Mouse (Mus musculus) forebrain, embryonic 13.5 days (tissue): ENCODE data around the gene Ddx27. TPM values are rescaled to one million over a fixed set of nuclear protein-coding genes. Genes with fewer than 3 reads are reported as not detected.

Experiments
- ATAC-seq: fragments of 200-750 bp; cut with Nextera tagmentation; 2 replicates; pipeline ENCODE4 v1.8.0; 2017
- H3K27ac ChIP-seq: fragments of 300-500 bp; sonication (generic); 2 replicates; pipeline ENCODE4 v1.5.1; 2015; ENCODE audit warnings: inconsistent platforms, mild to moderate bottlenecking, moderate library complexity
- H3K27me3 ChIP-seq: fragments of 300-500 bp; sonication (generic); 2 replicates; pipeline ENCODE4 v1.6.1; 2015; ENCODE audit warnings: mild to moderate bottlenecking, inconsistent platforms
- H3K36me3 ChIP-seq: fragments of 300-500 bp; sonication (generic); 2 replicates; pipeline ENCODE4 v1.6.1; 2015; ENCODE audit warnings: mild to moderate bottlenecking, inconsistent platforms; ENCODE audit not compliant: poor library complexity, severe bottlenecking
- H3K4me1 ChIP-seq: fragments of 300-500 bp; sonication (generic); 2 replicates; pipeline ENCODE4 v1.6.1; 2015; ENCODE audit warnings: inconsistent platforms
- H3K4me2 ChIP-seq: fragments of 300-500 bp; sonication (generic); 2 replicates; pipeline ENCODE4 v1.6.1; 2015; ENCODE audit warnings: inconsistent platforms, mild to moderate bottlenecking, moderate library complexity
- H3K4me3 ChIP-seq: fragments of 300-500 bp; sonication (generic); 2 replicates; pipeline ENCODE4 v1.5.1; 2015; ENCODE audit warnings: mild to moderate bottlenecking, inconsistent platforms
- H3K9ac ChIP-seq: fragments of 300-500 bp; sonication (generic); 2 replicates; pipeline ENCODE4 v1.6.1; 2015; ENCODE audit warnings: mild to moderate bottlenecking, inconsistent platforms
- H3K9me3 ChIP-seq: fragments of 300-500 bp; sonication (generic); replicated peaks from 2 replicates; pipeline ENCODE4 v1.6.1; 2016; ENCODE audit warnings: inconsistent platforms
- WGBS: fragments of 180-500 bp; shearing (Covaris S2); methylation state at CpG from one replicate; pipeline ENCODE4 v1.1.7; 2015; 5-methylcytosine and 5-hydroxymethylcytosine counted together
- polyA plus RNA-seq: library from polyadenylated mRNA; unstranded; fragments of >200 nt; fragmentation: Nextera tagmentation; extraction: Ambion mirVana; gene quantifications from 2 replicates; pipeline ENCODE4 v1.2.1, GENCODE M21; 2015

The Ddx27 gene
- polyA plus RNA-seq, 1 experiment from 2014 or later: 46.7 TPM

DNA sequence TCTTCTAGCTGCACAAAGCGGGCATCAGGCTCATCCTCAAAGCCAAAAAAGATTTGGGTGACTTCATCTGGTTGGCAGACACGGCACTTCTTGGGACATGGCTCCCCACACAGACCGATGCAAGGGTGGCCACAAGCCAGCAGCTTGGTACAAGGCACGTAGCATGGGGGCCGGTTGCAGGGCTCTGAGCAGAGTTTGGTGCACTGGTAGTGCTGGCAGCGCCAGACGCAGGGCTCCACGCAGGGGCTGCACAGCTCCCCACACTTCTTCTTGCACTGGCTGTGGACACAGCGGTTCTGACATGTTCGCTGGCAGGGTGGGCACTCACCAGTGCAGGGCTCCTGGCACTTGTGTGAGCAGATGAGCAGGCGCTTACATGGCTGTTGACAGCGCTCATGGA lies 22.7 kb downstream of the Ddx27 start:
- no peaks in the 10 kb centered on the region for H3K27me3 ChIP-seq
- H3K27ac ChIP-seq: no peak overlapping the region
- no peak overlapping the region for H3K9ac ChIP-seq
- H3K36me3 ChIP-seq: peaks cover 100% of the 10 kb centered on the region
- WGBS: 96% methylated on average over 12 of the region's 12 CpGs
- no peaks in the 10 kb centered on the region for H3K9me3 ChIP-seq
- no peak overlapping the region for H3K4me2 ChIP-seq
- H3K4me3 ChIP-seq: no peak overlapping the region
- no peak for ATAC-seq
- no peaks in the 10 kb centered on the region for H3K4me1 ChIP-seq

GRCm38 (mm10) chr2:167038297-167038696 lies 23.3 kb downstream of the Ddx27 start:
- H3K36me3 ChIP-seq: peaks cover 100% of the 10 kb centered on the region

GRCm38 (mm10) chr2:167038716-167039115 lies 23.7 kb downstream of the Ddx27 start:
- H3K4me1 ChIP-seq: no peaks in the 10 kb centered on the region
- H3K27me3 ChIP-seq: no peaks in the 10 kb centered on the region
- no peak overlapping the region for H3K4me2 ChIP-seq
- no peak overlapping the region for H3K27ac ChIP-seq
- H3K4me3 ChIP-seq: no peak overlapping the region
- 97% methylated on average over 7 of the region's 7 CpGs for WGBS
- no peak overlapping the region for H3K9ac ChIP-seq
- ATAC-seq: no peak
- H3K36me3 ChIP-seq: peaks cover 99% of the 10 kb centered on the region
- H3K9me3 ChIP-seq: no peaks in the 10 kb centered on the region

More at GRCm38 (mm10) chr2:167038297-167038696, 23.3 kb downstream of the Ddx27 start:
- Histone ChIP-seq H3K9me3 (no peaks in the 10 kb centered on the region), H3K27ac (no peak overlapping the region), H3K9ac (no peak overlapping the region), H3K4me2 (no peak overlapping the region), H3K4me3 (no peak overlapping the region), H3K27me3 (no peaks in the 10 kb centered on the region), H3K4me1 (no peaks in the 10 kb centered on the region)
- WGBS: 94% methylated on average over 6 of the region's 6 CpGs
- no peak for ATAC-seq

DNA sequence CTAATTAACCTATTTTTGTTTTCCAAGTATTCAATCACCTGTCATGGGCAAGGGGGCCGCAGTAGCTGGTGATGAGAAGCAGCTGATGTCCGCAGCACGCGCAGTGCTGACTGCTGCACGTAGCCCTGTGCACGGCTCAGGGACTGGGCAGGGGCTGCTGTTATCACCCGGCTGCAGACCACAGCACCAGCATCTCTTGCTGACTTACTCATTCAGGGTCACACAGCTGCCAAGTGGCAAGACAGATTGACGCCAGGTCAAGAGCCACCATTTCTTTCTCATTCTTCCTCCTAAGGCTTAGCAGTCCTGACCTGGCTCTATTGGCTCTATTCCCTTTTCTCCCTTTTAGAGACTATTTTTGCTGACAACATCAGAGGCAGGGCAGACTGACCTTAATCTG lies 24.4 kb downstream of the Ddx27 start:
- Histone ChIP-seq H3K9ac (no peak overlapping the region), H3K9me3 (no peaks in the 10 kb centered on the region), H3K4me3 (no peak overlapping the region), H3K36me3 (peaks cover 99% of the 10 kb centered on the region), H3K4me2 (no peak overlapping the region), H3K4me1 (no peaks in the 10 kb centered on the region), H3K27me3 (no peaks in the 10 kb centered on the region), H3K27ac (no peak overlapping the region)
- no peak for ATAC-seq
- WGBS: 93% methylated on average over 8 of the region's 8 CpGs

DNA sequence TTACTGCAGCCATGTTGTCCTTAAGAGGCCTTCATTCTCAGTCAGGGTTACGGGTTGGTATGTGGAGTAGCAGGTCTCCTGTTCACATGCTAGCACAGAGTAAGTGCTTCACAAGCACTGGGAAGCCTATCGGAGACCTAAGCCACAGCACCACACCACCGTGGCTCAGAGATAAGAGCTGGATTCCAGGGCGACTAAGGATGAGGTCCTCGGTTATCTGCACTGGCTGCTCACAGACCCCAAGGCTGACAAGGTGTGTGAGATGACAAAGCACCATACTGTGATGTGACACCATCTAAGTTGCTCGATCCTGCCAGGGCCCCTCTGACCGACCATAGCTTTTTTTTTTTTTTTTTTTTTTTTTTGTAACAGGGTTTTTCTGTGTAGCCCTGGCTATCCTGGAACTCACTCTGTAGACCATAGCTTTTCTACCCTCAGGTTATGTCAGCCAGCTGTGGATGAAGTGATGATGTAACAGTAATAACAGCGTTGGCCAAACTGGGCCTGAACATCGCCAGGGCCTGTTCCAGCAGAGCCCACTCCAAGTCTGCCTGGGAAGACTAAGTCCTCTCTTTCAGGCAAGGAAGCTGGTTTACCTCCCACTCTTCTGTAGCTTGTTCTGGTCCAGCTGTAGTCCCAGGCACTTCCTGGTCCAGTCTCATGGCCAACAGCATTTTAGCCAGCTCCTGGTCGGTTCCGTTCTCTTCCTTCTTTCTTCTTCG lies 28.6 kb downstream of the Ddx27 start:
- peaks cover 94% of the 10 kb centered on the region for H3K36me3 ChIP-seq
- H3K4me2 ChIP-seq: no peak overlapping the region
- H3K27ac ChIP-seq: no peak overlapping the region
- no peaks in the 10 kb centered on the region for H3K27me3 ChIP-seq
- H3K4me3 ChIP-seq: no peak overlapping the region
- no peak for ATAC-seq
- no peaks in the 10 kb centered on the region for H3K9me3 ChIP-seq
- H3K4me1 ChIP-seq: no peaks in the 10 kb centered on the region
- WGBS: 94% methylated on average over 12 of the region's 12 CpGs
- H3K9ac ChIP-seq: no peak overlapping the region

GRCm38 (mm10) chr2:167048223-167048622 lies 33.2 kb downstream of the Ddx27 start:
- WGBS: 93% methylated on average over 10 of the region's 10 CpGs
- H3K27me3 ChIP-seq: no peaks in the 10 kb centered on the region
- no peak overlapping the region for H3K4me2 ChIP-seq
- H3K9me3 ChIP-seq: no peaks in the 10 kb centered on the region
- no peak for ATAC-seq
- H3K9ac ChIP-seq: no peak overlapping the region
- H3K36me3 ChIP-seq: peaks cover 78% of the 10 kb centered on the region
- no peak overlapping the region for H3K27ac ChIP-seq
- H3K4me1 ChIP-seq: peaks cover 3% of the 10 kb centered on the region
- H3K4me3 ChIP-seq: no peak overlapping the region

GRCm38 (mm10) chr2:167048698-167049358 lies 33.8 kb downstream of the Ddx27 start:
- 92% methylated on average over 8 of the region's 8 CpGs for WGBS
- ATAC-seq: no peak
- H3K4me3 ChIP-seq: no peak overlapping the region

DNA sequence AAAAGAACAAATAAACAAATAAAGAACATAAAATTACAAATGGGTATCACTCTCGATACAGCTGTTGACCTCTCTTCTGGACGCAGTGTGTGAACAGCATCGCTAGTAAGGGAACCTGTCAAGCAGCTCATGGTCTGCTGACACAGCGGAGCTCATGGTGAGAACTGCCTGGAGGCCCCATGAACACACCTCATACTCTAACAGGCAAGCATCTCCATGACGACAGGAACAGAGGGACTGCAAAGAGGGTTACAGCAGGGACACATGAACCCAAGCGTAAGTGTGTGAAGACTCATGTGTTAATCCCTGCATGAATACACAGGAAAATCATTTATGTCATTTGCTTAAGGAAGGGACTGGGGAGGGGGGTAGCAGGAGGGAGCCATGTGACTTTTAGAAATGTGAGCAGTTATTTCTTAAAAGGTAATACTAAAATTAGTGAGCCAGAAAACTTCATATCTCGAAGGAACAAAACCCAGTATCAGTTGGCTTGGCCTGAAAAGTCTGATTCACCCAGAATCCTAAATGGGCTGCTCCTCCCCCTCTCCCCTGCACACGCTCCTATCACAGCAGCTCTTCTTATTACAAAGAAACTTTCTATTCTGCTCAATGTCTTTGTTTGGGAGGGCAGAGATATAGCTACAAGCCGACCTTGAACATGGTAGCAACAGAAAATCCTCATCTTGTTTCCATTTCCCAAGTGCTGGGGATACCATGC lies 38.3 kb downstream of the Ddx27 start:
- 58% methylated on average over 9 of the region's 9 CpGs for WGBS
- Histone ChIP-seq H3K27ac (peak overlapping the region; percentile 16; the same call in 1 of the 2 replicates), H3K4me2 (no peak overlapping the region), H3K4me3 (no peak overlapping the region), H3K9me3 (no peaks in the 10 kb centered on the region), H3K9ac (peak overlapping the region; percentile 30), H3K4me1 (peaks cover 9% of the 10 kb centered on the region), H3K36me3 (peaks cover 81% of the 10 kb centered on the region), H3K27me3 (no peaks in the 10 kb centered on the region)
- ATAC-seq: no peak

More at GRCm38 (mm10) chr2:167048698-167049358, 33.8 kb downstream of the Ddx27 start:
- H3K9me3 ChIP-seq: no peaks in the 10 kb centered on the region
- no peak overlapping the region for H3K4me2 ChIP-seq
- H3K27ac ChIP-seq: no peak overlapping the region
- peaks cover 9% of the 10 kb centered on the region for H3K4me1 ChIP-seq
- no peak overlapping the region for H3K9ac ChIP-seq
- peaks cover 78% of the 10 kb centered on the region for H3K36me3 ChIP-seq
- no peaks in the 10 kb centered on the region for H3K27me3 ChIP-seq

- no peak overlapping the region for H3K9ac ChIP-seq
- no peaks in the 10 kb centered on the region for H3K9me3 ChIP-seq
- H3K4me2 ChIP-seq: no peak overlapping the region
- WGBS: 91% methylated on average over 15 of the region's 15 CpGs
- no peaks in the 10 kb centered on the region for H3K27me3 ChIP-seq
- H3K27ac ChIP-seq: no peak overlapping the region
- ATAC-seq: no peak
- H3K4me1 ChIP-seq: peaks cover 17% of the 10 kb centered on the region
- H3K4me3 ChIP-seq: no peak overlapping the region
- peaks cover 75% of the 10 kb centered on the region for H3K36me3 ChIP-seq
These were observed 40.4 kb downstream of the Ddx27 start for GRCm38 (mm10) chr2:167055386-167055785.

- WGBS: 97% methylated on average over 15 of the region's 15 CpGs
These were observed 41.4 kb downstream of the Ddx27 start for GRCm38 (mm10) chr2:167056210-167056941.

DNA sequence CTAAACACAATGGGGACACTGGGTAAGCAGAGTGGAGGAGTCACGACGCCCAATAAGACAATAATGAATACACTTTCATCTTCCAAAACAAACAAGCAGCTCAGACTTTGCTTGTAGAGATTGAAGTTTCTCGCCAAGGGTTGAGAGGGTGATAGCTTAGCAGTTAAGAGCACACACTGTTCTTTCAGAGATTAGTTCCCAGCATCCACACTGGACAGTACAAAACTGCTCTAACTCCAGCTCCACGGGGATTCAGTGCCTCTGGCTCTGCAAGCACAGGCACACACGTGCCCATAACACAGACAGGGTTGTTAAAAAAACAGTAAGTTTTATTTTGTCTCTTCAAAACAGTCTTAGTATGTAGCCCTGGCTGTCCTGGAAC lies 41.9 kb downstream of the Ddx27 start:
- no peaks in the 10 kb centered on the region for H3K9me3 ChIP-seq
- no peak overlapping the region for H3K27ac ChIP-seq
- no peak overlapping the region for H3K4me3 ChIP-seq
- 88% methylated on average over 5 of the region's 5 CpGs for WGBS
- peaks cover 33% of the 10 kb centered on the region for H3K4me1 ChIP-seq
- H3K9ac ChIP-seq: no peak overlapping the region
- H3K4me2 ChIP-seq: no peak overlapping the region
- H3K36me3 ChIP-seq: peaks cover 66% of the 10 kb centered on the region
- H3K27me3 ChIP-seq: no peaks in the 10 kb centered on the region
- no peak for ATAC-seq

More at GRCm38 (mm10) chr2:167056210-167056941, 41.4 kb downstream of the Ddx27 start:
- Histone ChIP-seq H3K4me2 (no peak overlapping the region), H3K4me1 (peaks cover 27% of the 10 kb centered on the region), H3K9ac (no peak overlapping the region), H3K9me3 (no peaks in the 10 kb centered on the region), H3K4me3 (no peak overlapping the region), H3K27me3 (no peaks in the 10 kb centered on the region), H3K27ac (no peak overlapping the region), H3K36me3 (peaks cover 72% of the 10 kb centered on the region)
- no peak for ATAC-seq

- WGBS: 76% methylated on average over 3 of the region's 3 CpGs
- Histone ChIP-seq H3K27me3 (no peaks in the 10 kb centered on the region), H3K36me3 (peaks cover 58% of the 10 kb centered on the region), H3K4me2 (no peak overlapping the region), H3K9me3 (no peaks in the 10 kb centered on the region), H3K4me1 (peaks cover 31% of the 10 kb centered on the region), H3K4me3 (no peak overlapping the region), H3K27ac (no peak overlapping the region), H3K9ac (no peak overlapping the region)
- ATAC-seq: no peak
These were observed 43.2 kb downstream of the Ddx27 start for GRCm38 (mm10) chr2:167058201-167058600.
